Mouse (Mus musculus) hindbrain, embryonic 10.5 days (tissue): Measurements from ENCODE around the gene Lgi4. TPM values are rescaled to one million over a fixed set of nuclear protein-coding genes. Genes with fewer than 3 reads are reported as not detected.
A peak's percentile ranks its signal among the peaks of the same experiment; 100 is the strongest.

Experiments used
- DNase-seq: peaks from one replicate; pipeline ENCODE4 v3.0.0-alpha.2; 2017; ENCODE audit warnings: low spot score
- H3K27ac ChIP-seq: fragments of 300-500 bp; sonication (generic); 2 replicates; pipeline ENCODE4 v1.5.1; 2016; ENCODE audit warnings: mild to moderate bottlenecking, moderate library complexity
- H3K27me3 ChIP-seq: fragments of 300-500 bp; sonication (generic); 2 replicates; pipeline ENCODE4 v1.6.1; 2016; ENCODE audit warnings: mild to moderate bottlenecking; ENCODE audit not compliant: poor library complexity, insufficient read depth, severe bottlenecking
- H3K36me3 ChIP-seq: fragments of 300-500 bp; sonication (generic); 2 replicates; pipeline ENCODE4 v1.6.1; 2016; ENCODE audit warnings: mild to moderate bottlenecking, moderate library complexity
- H3K4me1 ChIP-seq: fragments of 300-500 bp; sonication (generic); replicated peaks from 2 replicates; pipeline ENCODE4 v1.6.1; 2016; ENCODE audit warnings: mild to moderate bottlenecking
- H3K4me3 ChIP-seq: fragments of 300-500 bp; sonication (generic); 2 replicates; pipeline ENCODE4 v1.5.1; 2016; ENCODE audit warnings: mild to moderate bottlenecking, moderate library complexity
- H3K9me3 ChIP-seq: fragments of 300-500 bp; sonication (generic); 2 replicates; pipeline ENCODE4 v1.6.1; 2016; ENCODE audit warnings: mild to moderate bottlenecking, moderate library complexity
- WGBS: fragments of 180-500 bp; shearing (Covaris S2); methylation state at CpG from one replicate; pipeline ENCODE4 v1.1.7; 2016; 5-methylcytosine and 5-hydroxymethylcytosine counted together
- polyA plus RNA-seq: library from polyadenylated mRNA; unstranded; fragments of >200 nt; fragmentation: Nextera tagmentation; extraction: Ambion mirVana; gene quantifications from 2 replicates; pipeline ENCODE4 v1.2.1, GENCODE M21; 2016

The Lgi4 gene
- 2.3 and 6.3 TPM in 2 replicates for polyA plus RNA-seq

DNA sequence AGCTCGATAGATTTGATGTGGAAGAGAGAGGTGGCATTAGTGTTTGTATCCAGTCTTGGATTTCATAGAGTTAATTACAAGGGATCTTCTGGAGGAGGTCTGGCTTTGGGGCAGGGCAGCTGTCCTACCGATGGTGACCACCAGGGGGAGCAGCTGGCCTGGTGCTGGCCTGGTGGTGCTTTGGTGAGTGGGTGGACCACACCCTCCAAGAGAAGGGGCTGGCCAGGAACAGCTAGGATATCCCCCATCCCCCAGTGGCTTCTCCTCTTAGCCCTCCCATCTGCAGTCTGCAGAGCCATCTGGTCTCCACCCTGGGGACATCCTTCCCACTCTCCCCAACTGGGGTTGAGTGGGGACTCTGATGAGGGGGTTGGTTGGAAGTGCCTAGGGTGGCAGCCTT is at the start of gene Lgi4:
TSS of gene Lgi4 (plus strand) at position 235 of the 400 bp plus-strand sequence.
- Histone ChIP-seq H3K4me3 (peak within 1 kb of the TSS; percentile 13; the same call in 1 of the 2 replicates), H3K4me1 (peaks cover 36% of the 10 kb centered on the region), H3K27me3 (peaks cover 10% of the 10 kb centered on the region), H3K9me3 (no peaks in the 10 kb centered on the region), H3K27ac (peak within 1 kb of the TSS; percentile 88), H3K36me3 (no peaks in the 10 kb centered on the region)
- DNase-seq = peak; percentile 87
- 5% methylated on average over 2 of the region's 2 CpGs for WGBS

DNA sequence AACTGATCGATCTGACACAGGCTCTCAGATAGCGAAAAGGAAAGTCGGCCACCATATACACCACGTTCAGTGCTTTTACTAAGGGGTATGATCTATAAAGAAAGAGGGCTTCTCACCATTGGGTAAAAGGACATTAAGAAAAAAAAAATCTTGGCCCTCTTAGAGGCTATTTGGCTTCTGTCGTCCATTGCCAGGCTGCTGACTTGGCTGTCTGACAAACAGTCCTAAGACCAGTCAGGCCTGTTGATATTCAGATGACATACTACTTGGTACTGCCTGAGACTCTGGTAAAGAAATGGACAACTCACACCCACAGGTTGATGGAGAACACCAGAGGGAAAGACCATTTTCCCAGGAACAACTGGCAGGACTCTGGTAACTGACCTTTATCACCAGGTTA is 46.2 kb upstream of the Lgi4 start:
- no peak overlapping the region for H3K4me3 ChIP-seq
- WGBS = 92% methylated on average over 5 of the region's 5 CpGs

DNA sequence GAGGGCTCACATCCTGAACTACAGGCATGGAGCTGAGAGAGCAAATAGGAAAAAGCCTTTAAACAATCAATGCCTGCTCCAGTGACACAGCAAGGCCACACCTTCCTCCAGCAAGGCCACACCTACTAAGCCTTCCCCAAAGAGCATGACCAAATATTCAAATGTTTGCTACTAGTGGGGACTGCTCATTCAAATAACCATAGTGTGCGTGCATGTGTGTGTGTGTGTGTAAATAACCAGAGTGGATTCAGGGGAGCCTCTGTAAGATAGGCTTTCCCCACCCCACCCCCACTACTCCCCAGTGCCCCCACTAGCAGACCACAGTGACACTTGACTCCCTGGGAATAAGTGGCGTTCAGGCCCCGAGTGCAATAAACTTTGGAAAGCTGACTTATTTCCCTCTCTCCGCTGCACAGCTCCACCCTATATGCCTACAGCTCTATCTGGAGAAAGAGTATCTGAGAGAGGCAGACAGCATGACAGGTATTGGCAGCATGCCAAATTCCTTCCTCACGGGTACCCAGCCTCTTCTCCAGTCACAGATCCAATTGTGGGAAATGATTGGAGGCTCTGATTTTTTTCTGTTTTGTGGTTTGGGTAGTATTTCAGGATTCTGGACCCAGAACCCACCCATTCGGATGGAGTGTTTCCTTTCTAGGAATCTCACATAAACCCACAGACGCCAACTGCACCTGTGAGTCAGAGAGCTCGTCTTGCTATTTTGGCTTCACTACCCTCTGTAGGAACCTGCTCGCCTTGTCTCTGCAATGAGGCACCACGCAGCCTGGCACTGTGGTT is 41.8 kb upstream of the Lgi4 start:
- no peaks in the 10 kb centered on the region for H3K4me1 ChIP-seq
- no peaks in the 10 kb centered on the region for H3K27me3 ChIP-seq
- WGBS = 78% methylated on average over 10 of the region's 10 CpGs
- H3K27ac ChIP-seq = no peak overlapping the region
- no peak overlapping the region for H3K4me3 ChIP-seq
- H3K36me3 ChIP-seq = no peaks in the 10 kb centered on the region
- H3K9me3 ChIP-seq = no peaks in the 10 kb centered on the region
- DNase-seq = no peak

More for the DNA sequence above, 46.2 kb upstream of the Lgi4 start:
- H3K36me3 ChIP-seq = no peaks in the 10 kb centered on the region
- no peaks in the 10 kb centered on the region for H3K4me1 ChIP-seq
- no peaks in the 10 kb centered on the region for H3K27me3 ChIP-seq
- DNase-seq = no peak
- H3K9me3 ChIP-seq = no peaks in the 10 kb centered on the region
- H3K27ac ChIP-seq = no peak overlapping the region

GRCm38 (mm10) chr7:31028609-31029008 is 30.5 kb upstream of the Lgi4 start:
- 74% methylated on average over 8 of the region's 8 CpGs for WGBS
- Histone ChIP-seq H3K9me3 (no peaks in the 10 kb centered on the region), H3K27ac (no peak overlapping the region), H3K4me1 (no peaks in the 10 kb centered on the region), H3K4me3 (no peak overlapping the region), H3K27me3 (no peaks in the 10 kb centered on the region), H3K36me3 (no peaks in the 10 kb centered on the region)
- no peak for DNase-seq

DNA sequence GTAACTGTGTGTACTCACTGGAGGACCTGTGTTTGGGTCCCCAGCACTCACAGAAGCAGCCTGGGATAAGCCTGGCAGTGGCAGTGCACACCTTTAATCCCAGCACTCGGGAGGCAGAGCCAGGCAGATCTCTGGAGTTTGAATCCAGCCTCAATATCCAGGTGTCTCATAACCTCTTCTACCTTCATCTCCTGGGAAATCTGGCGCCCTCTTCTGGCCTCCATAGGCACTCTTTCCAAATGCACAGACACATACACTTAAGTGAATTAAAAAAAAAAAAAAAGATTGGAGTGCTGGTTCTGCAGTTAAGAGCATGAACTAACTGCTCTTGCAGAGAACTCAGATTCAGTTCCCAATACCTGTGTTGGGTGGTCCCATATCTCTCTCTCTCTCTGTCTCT is 28.4 kb upstream of the Lgi4 start:
- Histone ChIP-seq H3K9me3 (no peaks in the 10 kb centered on the region), H3K27ac (no peak overlapping the region), H3K4me3 (no peak overlapping the region), H3K4me1 (no peaks in the 10 kb centered on the region), H3K27me3 (no peaks in the 10 kb centered on the region), H3K36me3 (no peaks in the 10 kb centered on the region)
- no peak for DNase-seq
- WGBS = 74% methylated on average over 2 of the region's 2 CpGs

- H3K4me1 ChIP-seq = no peaks in the 10 kb centered on the region
- DNase-seq = no peak
- no peak overlapping the region for H3K27ac ChIP-seq
- 89% methylated on average over 7 of the region's 7 CpGs for WGBS
- H3K9me3 ChIP-seq = no peaks in the 10 kb centered on the region
- H3K4me3 ChIP-seq = no peak overlapping the region
- no peaks in the 10 kb centered on the region for H3K36me3 ChIP-seq
- H3K27me3 ChIP-seq = no peaks in the 10 kb centered on the region
Observed at GRCm38 (mm10) chr7:31031731-31032130, 27.4 kb upstream of the Lgi4 start.

DNA sequence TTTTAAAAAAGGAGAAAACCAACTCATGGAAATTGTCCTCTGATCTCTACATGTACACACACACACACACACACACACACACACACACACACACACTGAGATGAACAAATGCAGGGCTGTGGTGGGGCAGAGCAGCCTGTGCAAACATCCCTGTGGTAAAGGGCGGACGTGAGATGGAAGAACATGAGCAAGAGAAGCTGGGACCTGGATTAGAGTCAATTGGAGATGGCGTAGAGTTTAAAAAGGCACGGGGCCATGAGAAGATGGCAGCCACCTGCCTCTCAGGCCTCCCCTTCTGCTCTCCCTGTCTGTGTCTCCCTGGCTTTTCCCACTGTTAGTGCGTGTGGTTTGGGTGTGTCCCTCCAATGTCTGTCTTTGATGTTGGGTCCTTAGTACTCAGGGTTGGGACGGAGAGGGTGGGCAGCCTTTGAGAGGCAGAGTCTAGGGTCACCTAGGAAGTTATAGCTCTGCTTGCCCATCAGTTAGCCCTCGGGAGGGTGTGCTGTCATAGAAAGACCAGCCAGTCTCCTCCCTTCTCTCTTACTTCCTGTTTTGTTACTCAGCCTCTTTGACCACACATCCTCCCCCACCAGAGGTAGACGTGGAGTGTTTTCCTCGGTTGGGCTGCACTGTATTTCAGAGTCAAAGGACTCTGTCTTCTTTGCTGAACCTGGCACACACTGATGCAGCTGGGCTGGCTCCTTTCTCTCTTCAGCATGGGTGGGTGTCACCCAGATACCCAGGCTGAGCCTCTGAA is 25.6 kb upstream of the Lgi4 start:
- no peak for DNase-seq
- H3K4me3 ChIP-seq = no peak overlapping the region
- H3K36me3 ChIP-seq = no peaks in the 10 kb centered on the region
- no peaks in the 10 kb centered on the region for H3K9me3 ChIP-seq
- H3K4me1 ChIP-seq = no peaks in the 10 kb centered on the region
- no peaks in the 10 kb centered on the region for H3K27me3 ChIP-seq
- 80% methylated on average over 9 of the region's 9 CpGs for WGBS
- H3K27ac ChIP-seq = no peak overlapping the region

DNA sequence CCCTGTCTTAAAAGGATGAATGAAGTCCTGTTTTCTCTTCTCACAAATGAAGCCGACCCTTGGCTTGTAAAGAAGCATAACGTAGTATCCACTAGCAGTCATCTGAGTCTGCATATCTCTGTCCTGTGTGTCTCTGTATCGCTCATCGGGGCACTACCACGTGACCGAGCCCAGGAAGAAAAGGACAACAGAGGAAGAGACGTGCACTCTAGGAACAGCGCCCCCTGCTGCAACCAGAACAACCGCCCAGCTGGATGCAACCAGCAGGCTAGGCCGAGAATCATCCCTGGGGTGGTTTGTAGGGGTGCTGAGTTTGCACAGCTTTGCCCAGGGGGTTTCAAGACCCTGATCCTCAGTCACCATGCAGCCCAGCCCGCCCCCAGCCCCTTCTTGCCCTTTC is 24.4 kb upstream of the Lgi4 start:
- Histone ChIP-seq H3K4me1 (no peaks in the 10 kb centered on the region), H3K36me3 (no peaks in the 10 kb centered on the region), H3K4me3 (no peak overlapping the region), H3K27me3 (no peaks in the 10 kb centered on the region), H3K27ac (no peak overlapping the region), H3K9me3 (no peaks in the 10 kb centered on the region)
- 63% methylated on average over 11 of the region's 11 CpGs for WGBS
- DNase-seq = no peak

- Histone ChIP-seq H3K27me3 (peaks cover 2% of the 10 kb centered on the region), H3K27ac (no peak overlapping the region), H3K4me1 (no peaks in the 10 kb centered on the region), H3K36me3 (no peaks in the 10 kb centered on the region), H3K9me3 (no peaks in the 10 kb centered on the region), H3K4me3 (no peak overlapping the region)
- 86% methylated on average over 11 of the region's 11 CpGs for WGBS
- no peak for DNase-seq
Observed at GRCm38 (mm10) chr7:31035291-31035690, 23.9 kb upstream of the Lgi4 start.

DNA sequence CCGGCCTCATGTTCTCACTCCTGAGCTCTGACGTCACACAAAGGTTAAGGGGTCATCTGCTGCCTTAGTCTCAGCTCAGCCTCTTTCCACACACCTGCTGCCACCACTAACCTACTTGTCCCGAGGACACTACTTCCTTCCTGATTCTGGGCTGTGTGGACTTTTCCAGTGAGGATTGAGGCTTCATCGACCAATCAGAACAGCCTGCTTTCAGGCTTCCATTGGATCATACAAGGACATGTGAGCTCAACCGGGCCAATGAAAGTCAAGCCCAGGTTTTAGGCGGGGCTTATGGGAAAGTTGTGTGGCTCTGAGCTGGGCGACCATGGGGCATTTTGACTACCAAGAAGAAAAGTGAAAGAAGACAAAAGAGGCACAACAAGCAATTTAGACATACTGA is 22.2 kb upstream of the Lgi4 start:
- no peaks in the 10 kb centered on the region for H3K9me3 ChIP-seq
- 85% methylated on average over 7 of the region's 7 CpGs for WGBS
- no peaks in the 10 kb centered on the region for H3K36me3 ChIP-seq
- H3K4me1 ChIP-seq = peaks cover 8% of the 10 kb centered on the region
- H3K4me3 ChIP-seq = no peak overlapping the region
- H3K27ac ChIP-seq = no peak overlapping the region
- peaks cover 19% of the 10 kb centered on the region for H3K27me3 ChIP-seq
- no peak for DNase-seq

GRCm38 (mm10) chr7:31037675-31038074 is 21.5 kb upstream of the Lgi4 start:
- Histone ChIP-seq H3K27me3 (peaks cover 26% of the 10 kb centered on the region), H3K36me3 (no peaks in the 10 kb centered on the region), H3K4me1 (peaks cover 14% of the 10 kb centered on the region), H3K27ac (no peak overlapping the region), H3K9me3 (no peaks in the 10 kb centered on the region), H3K4me3 (no peak overlapping the region)
- WGBS = 71% methylated on average over 2 of the region's 2 CpGs
- no peak for DNase-seq

- Histone ChIP-seq H3K9me3 (no peaks in the 10 kb centered on the region), H3K4me1 (peaks cover 14% of the 10 kb centered on the region), H3K4me3 (no peak overlapping the region), H3K36me3 (no peaks in the 10 kb centered on the region), H3K27ac (no peak overlapping the region), H3K27me3 (peaks cover 40% of the 10 kb centered on the region)
- WGBS = 87% methylated on average over 4 of the region's 4 CpGs
- no peak for DNase-seq
Observed at GRCm38 (mm10) chr7:31039011-31039410, 20.1 kb upstream of the Lgi4 start.

DNA sequence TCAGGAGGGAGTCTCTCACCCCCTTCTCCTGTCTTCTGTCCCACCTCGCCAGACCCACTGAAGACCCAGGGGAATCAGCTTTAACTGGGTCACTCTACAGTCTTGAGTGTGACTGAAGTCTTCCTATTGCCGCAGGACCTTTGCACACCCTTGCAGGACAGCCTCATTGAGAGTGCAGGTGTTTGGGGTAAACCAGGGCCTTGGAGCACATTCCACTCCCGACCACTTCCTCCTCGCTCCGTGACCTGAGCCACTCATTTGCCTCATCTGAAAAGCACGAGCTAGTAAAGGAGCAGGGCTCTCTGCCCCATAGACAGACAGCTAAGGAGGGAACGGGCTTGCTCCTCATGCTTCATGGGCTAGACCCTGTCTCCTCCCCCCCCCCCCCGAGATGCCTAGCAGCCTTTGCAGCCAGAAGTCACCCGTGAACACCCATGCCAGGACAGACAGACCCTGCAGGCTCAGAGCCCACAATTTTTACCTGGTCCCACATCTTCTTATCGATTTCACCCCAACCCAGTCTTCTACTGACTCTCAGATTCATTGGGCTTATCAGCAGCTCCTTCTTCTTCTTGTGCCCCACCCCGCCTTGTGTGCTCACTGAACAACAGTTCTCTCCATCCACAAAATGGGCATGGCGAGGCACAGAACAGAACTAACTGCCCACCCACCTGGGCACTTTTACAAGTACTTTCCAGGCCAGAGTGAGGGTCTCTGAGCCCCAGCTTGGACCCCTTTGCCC is 18.7 kb upstream of the Lgi4 start:
- Histone ChIP-seq H3K4me3 (no peak overlapping the region), H3K27ac (no peak overlapping the region), H3K36me3 (no peaks in the 10 kb centered on the region), H3K27me3 (peaks cover 54% of the 10 kb centered on the region), H3K4me1 (peaks cover 14% of the 10 kb centered on the region), H3K9me3 (no peaks in the 10 kb centered on the region)
- WGBS = 81% methylated on average over 12 of the region's 12 CpGs
- no peak for DNase-seq
